Mouse (Mus musculus) cerebellum, adult 2 months (tissue): ENCODE measurements at regions not wholly inside any gene's neighbourhood (a gene's known extent, or its start where the extent isn't known, plus 50 kb on each side); places are given as distances from the start of the nearest gene placed in this dataset.

Experiments used
- CTCF ChIP-seq: fragments of 200-500 bp; IDR thresholded peaks from 2 replicates; pipeline ENCODE4 v1.5.1; 2011; ENCODE audit warnings: low read depth, mild to moderate bottlenecking, control low read depth, low read length, moderate library complexity, borderline replicate concordance; ENCODE audit not compliant: insufficient read depth
- POLR2A ChIP-seq: fragments of 200-500 bp; IDR thresholded peaks from 2 replicates; pipeline ENCODE4 v1.6.1; 2011; ENCODE audit warnings: low read length, control low read depth, borderline replicate concordance; ENCODE audit not compliant: insufficient read depth

- TF ChIP-seq POLR2A (no peak), CTCF (no peak)
These were observed 278.2 kb downstream of the Cbln4 start for GRCm38 (mm10) chr2:171765071-171765470.
